Mouse (Mus musculus) ovary, postnatal 14 days (tissue): ENCODE results near the gene Zfp980.
"Not testable (repeated sequence)": the region's sequence is repeated elsewhere in the genome, so short reads cannot be mapped to it uniquely, and the experiment has no call there.

Experiments
- DNase-seq: peaks from one replicate; pipeline ENCODE4 v3.0.0; 2022; ENCODE audit warnings: low spot score

Gene Zfp980

GRCm38 (mm10) chr4:145670385-145670784 lies at the start of gene Zfp980:
Zfp980 (plus strand) TSS chr4:145670685.
- not testable (repeated sequence) for DNase-seq

- not testable (repeated sequence) for DNase-seq
These were observed 29.9 kb upstream of the Zfp980 start for GRCm38 (mm10) chr4:145640416-145641185.

GRCm38 (mm10) chr4:145674286-145674780 lies 3.8 kb downstream of the Zfp980 start:
- not testable (repeated sequence) for DNase-seq

- DNase-seq, result not testable (repeated sequence)
These were observed 9.7 kb downstream of the Zfp980 start for GRCm38 (mm10) chr4:145680217-145680616.

- not testable (repeated sequence) for DNase-seq
These were observed 10.3 kb downstream of the Zfp980 start for GRCm38 (mm10) chr4:145680672-145681387.

- not testable (repeated sequence) for DNase-seq
These were observed 11.5 kb downstream of the Zfp980 start for GRCm38 (mm10) chr4:145682021-145682420.

GRCm38 (mm10) chr4:145683024-145683766 lies 12.7 kb downstream of the Zfp980 start:
- DNase-seq, result not testable (repeated sequence)

- not testable (repeated sequence) for DNase-seq
These were observed 15.6 kb downstream of the Zfp980 start for GRCm38 (mm10) chr4:145686061-145686460.

GRCm38 (mm10) chr4:145744935-145745644 lies 74.6 kb downstream of the Zfp980 start:
- DNase-seq, result not testable (repeated sequence)

GRCm38 (mm10) chr4:145745645-145745991 lies 75.1 kb downstream of the Zfp980 start:
- not testable (repeated sequence) for DNase-seq
